Mouse (Mus musculus) CH12.LX (cell line): ENCODE data around the gene Cacng6.

Experiments used
- BHLHE40 ChIP-seq: IDR thresholded peaks from 2 replicates; pipeline ENCODE4 v1.6.1; 2011; ENCODE audit warnings: mild to moderate bottlenecking, low read depth, low read length, improper control_type of control experiment
- CHD1 ChIP-seq: IDR thresholded peaks from 2 replicates; pipeline ENCODE4 v1.6.1; 2012; ENCODE audit warnings: low read depth, low read length, improper control_type of control experiment, inconsistent platforms
- CTCF ChIP-seq, 2 experiments: IDR thresholded peaks in 1 of 2; conservative IDR thresholded peaks in 1 of 2; 2 replicates each; pipeline ENCODE4 v1.5.1; 2011 to 2012; ENCODE audit warnings: low read depth in 2 of 2, low read length in 2 of 2, improper control_type of control experiment in 1 of 2, inconsistent platforms in 1 of 2, mild to moderate bottlenecking in 1 of 2, moderate library complexity in 1 of 2
- HCFC1 ChIP-seq: IDR thresholded peaks from 2 replicates; pipeline ENCODE4 v1.6.1; 2012; ENCODE audit warnings: low read depth, mild to moderate bottlenecking, inconsistent platforms, low read length, improper control_type of control experiment
- MAFK ChIP-seq: IDR thresholded peaks from 2 replicates; pipeline ENCODE4 v1.6.1; 2011; ENCODE audit warnings: low read length, improper control_type of control experiment; ENCODE audit not compliant: insufficient replicate concordance
- MAX ChIP-seq: IDR thresholded peaks from 2 replicates; pipeline ENCODE4 v1.6.1; 2011; ENCODE audit warnings: low read length, improper control_type of control experiment
- MAZ ChIP-seq: IDR thresholded peaks from 2 replicates; pipeline ENCODE4 v1.6.1; 2012; ENCODE audit warnings: low read depth, mild to moderate bottlenecking, inconsistent platforms, low read length, improper control_type of control experiment, moderate library complexity
- MXI1 ChIP-seq: IDR thresholded peaks from 2 replicates; pipeline ENCODE4 v1.6.1; 2011; ENCODE audit warnings: mild to moderate bottlenecking, low read depth, low read length, improper control_type of control experiment
- MYC ChIP-seq: IDR thresholded peaks from 2 replicates; pipeline ENCODE4 v1.6.1; 2011; ENCODE audit warnings: low read depth, mild to moderate bottlenecking, improper control_type of control experiment, low read length
- NELFE ChIP-seq: IDR thresholded peaks from 2 replicates; pipeline ENCODE4 v1.6.1; 2011; ENCODE audit warnings: low read depth, low read length, improper control_type of control experiment
- POLR2A ChIP-seq: IDR thresholded peaks from 2 replicates; pipeline ENCODE4 v1.6.1; 2011; ENCODE audit warnings: low read depth, mild to moderate bottlenecking, improper control_type of control experiment, low read length
- ZNF384 ChIP-seq: IDR thresholded peaks from 2 replicates; pipeline ENCODE4 v1.6.1; 2012; ENCODE audit warnings: low read depth, low read length, improper control_type of control experiment, inconsistent platforms

- TF ChIP-seq MYC, result no peak
- TF ChIP-seq CTCF (conservative IDR thresholded peaks at IDR 0.05 in 1 of 2, IDR thresholded peaks at IDR 0.05 in 1 of 2; ENCODE audit: low read depth in 2 of 2, low read length in 2 of 2), result no peak
- no peak for TF ChIP-seq MAFK
- no peak for TF ChIP-seq MXI1
- no peak for TF ChIP-seq ZNF384
- no peak for TF ChIP-seq HCFC1
- TF ChIP-seq POLR2A, result no peak
- no peak for TF ChIP-seq BHLHE40
- no peak for TF ChIP-seq MAX
- no peak for TF ChIP-seq NELFE
- no peak for TF ChIP-seq MAZ
- no peak for TF ChIP-seq CHD1
Measured at GRCm38 (mm10) chr7:3422051-3422450, 1.9 kb upstream of the Cacng6 start.
